Mouse (Mus musculus) G1E-ER4 (cell line): ENCODE measurements around the gene Mpo. TPM values are rescaled to one million over a fixed set of nuclear protein-coding genes. Genes with fewer than 3 reads are reported as not detected.

Experiments
- GATA1 ChIP-seq: IDR thresholded peaks from one replicate; pipeline ENCODE4 v1.8.0; 2012; ENCODE audit warnings: low read length, inconsistent platforms
- polyA plus RNA-seq: library from polyadenylated mRNA; stranded (reverse); fragments of >175 nt; gene quantifications from 2 replicates; pipeline ENCODE4 v1.2.3, GENCODE M21; 2012

Gene Mpo
- polyA plus RNA-seq, 1 experiment: not detected

- TF ChIP-seq GATA1: no peak
Measured at GRCm38 (mm10) chr11:87763988-87764876, 29.1 kb upstream of the Mpo start.

DNA sequence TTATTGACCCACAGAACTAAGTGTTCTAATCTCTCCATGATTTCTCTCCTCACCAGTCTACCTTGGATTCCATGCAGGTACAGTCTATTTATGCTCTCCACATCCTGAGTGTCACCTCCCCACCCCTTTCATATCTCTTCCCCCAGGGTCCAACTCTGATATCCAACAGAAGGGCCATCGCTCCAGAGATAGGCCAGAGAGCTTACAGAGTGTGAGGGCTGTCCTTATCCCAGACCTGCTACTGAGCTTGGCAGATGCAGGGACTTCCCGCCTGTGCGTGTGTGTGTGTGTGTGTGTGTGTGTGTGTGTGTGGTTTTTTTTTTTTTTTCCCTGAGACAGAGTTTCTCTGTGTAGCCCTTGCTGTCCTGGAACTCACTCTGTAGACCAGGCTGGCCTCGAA, 24.6 kb upstream of the Mpo start:
- no peak for TF ChIP-seq GATA1

DNA sequence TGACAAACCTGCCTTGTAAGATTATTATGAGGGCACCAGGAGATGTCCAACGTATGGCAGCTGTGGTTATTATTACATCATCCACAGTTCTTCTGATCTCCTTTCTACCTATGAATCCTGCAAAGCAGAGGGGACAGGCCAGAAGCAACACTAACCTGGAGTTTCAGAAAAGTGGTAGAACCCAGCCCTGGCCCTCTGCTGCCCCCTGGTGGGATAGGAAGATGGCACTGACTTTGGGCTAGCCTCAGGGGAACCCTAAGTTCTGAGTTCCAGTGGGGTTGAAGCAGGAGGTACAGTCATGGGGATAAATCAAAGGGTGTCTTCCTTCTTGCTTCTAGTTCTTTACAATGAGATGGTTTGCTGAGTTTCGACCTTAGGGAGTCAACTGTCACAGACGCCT, 22.4 kb upstream of the Mpo start:
- TF ChIP-seq GATA1: no peak

- TF ChIP-seq GATA1: no peak
Measured at GRCm38 (mm10) chr11:87772354-87772753, 21.0 kb upstream of the Mpo start.

- no peak for TF ChIP-seq GATA1
Measured at GRCm38 (mm10) chr11:87778100-87778765, 15.1 kb upstream of the Mpo start.

- no peak for TF ChIP-seq GATA1
Measured at GRCm38 (mm10) chr11:87778915-87779314, 14.5 kb upstream of the Mpo start.

- TF ChIP-seq GATA1: no peak
Measured at GRCm38 (mm10) chr11:87779392-87779791, 14.0 kb upstream of the Mpo start.

GRCm38 (mm10) chr11:87780130-87780529, 13.3 kb upstream of the Mpo start:
- no peak for TF ChIP-seq GATA1

- no peak for TF ChIP-seq GATA1
Measured at GRCm38 (mm10) chr11:87790088-87790487, 3.3 kb upstream of the Mpo start.

DNA sequence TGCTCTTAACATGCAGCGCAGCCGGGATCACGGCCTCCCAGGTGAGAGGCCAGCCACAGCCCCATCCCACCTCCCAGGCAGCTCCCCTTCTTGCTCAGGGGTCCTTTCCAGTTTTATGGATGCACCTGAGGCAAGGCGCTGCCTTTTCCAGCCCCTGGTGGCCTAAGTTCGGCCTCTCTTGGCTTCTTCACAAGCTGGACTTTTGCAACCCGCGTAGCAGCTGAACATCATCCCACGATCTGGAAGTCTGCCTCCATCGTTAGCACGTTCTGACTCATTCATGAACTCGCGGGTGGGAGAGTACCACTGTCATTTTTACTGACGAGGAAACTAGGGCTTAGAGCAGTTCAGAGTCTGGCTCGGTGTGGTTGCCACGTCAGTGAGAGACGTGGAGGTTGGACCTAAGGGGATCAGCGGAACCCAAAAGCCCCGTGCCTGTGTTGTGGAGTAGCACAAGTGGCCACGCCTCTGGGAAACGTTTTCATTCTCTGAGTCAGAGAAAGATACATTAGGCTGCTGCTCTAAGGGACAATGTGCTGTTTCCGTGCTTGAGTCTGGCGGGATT, 8.4 kb downstream of the Mpo start:
- TF ChIP-seq GATA1: no peak

GRCm38 (mm10) chr11:87802621-87803020, 9.2 kb downstream of the Mpo start:
- TF ChIP-seq GATA1: no peak

DNA sequence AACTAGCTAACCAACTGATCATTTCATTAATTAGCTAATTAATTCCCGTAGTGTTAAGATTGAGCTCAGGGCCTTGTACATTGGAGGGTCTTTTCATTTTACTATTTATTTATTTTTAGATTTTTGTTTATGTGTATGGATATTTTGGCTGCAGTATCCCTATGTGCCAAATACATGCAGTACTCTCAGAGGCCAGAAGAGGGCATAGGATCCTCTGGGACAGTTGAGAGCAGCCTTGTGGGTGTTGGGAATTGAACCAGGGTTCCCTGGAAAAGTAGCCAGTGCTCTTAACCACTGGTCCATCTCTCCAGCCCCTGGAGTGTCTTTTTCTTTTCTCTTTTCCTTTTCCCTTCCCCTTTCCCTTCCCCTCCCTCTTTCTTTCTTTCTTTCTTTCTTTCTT, 12.1 kb downstream of the Mpo start:
- no peak for TF ChIP-seq GATA1

DNA sequence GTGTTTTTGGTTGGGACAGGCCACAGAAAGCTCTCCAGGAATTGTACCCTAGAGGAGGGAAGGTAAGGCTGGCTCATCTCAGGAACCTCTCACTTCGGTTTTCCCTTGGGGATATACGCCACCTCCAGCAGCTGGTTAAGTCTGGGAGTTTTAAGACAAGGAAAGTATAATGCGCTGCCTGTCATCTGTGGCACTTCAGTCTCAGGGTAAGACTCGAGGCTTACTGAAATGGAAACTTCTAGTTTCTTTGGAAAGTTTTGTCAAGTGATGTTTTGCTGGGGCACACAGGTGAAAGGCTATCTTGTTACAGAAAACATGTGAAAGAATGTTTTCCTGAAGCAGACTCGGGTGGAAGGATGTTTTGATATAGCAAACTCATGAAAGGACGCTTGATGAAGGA, 14.1 kb downstream of the Mpo start:
- TF ChIP-seq GATA1: no peak

GRCm38 (mm10) chr11:87808236-87808635, 14.9 kb downstream of the Mpo start:
- TF ChIP-seq GATA1: no peak

DNA sequence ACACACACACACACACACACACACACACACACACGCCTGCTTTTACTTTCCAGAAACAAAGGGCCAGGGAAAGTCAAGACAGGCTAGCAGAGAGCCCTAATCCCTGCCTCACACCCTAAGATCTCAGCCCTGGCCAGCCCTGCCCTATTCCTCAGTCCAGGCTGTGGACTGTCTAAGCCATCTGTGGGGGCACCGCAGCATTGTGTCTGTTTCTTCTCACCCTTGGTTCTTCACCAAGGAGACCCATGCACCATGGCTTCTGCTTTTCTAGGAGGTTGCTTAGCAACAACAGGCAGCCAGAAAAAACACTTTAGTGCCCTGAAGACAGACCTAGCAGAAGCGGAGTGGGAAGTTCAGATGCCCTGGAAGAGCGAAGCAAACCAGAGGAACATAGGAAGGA, 18.0 kb downstream of the Mpo start:
- TF ChIP-seq GATA1: no peak

GRCm38 (mm10) chr11:87814831-87815230, 21.4 kb downstream of the Mpo start:
- no peak for TF ChIP-seq GATA1
